In genomic region chr1:20760331-20760730, GRCm38 (mm10) we compare ENCODE assay signal across 25 mouse cellular contexts. TPM values are rescaled to one million over a fixed set of nuclear protein-coding genes. Genes with fewer than 3 reads are reported as not detected.
DNase-seq lines count a peak whose midpoint lies in the region; ATAC-seq and TF ChIP-seq lines count a peak whose summit lies in the region.
"Had no signal": no experiment of that assay in that cellular context is flagged by ENCODE, and none has a peak within 500 bp of the region (broad histone marks: within the 10 kb centered on the region; RNA-seq: fewer than 3 reads in every experiment).

No protein-coding gene starts in this region.

- ATAC-seq in midbrain, embryonic 11.5 days (ENCODE audit: low FRiP score): no peak
- no peak for ATAC-seq in midbrain, embryonic 14.5 days (ENCODE audit: low FRiP score, low TSS enrichment)
- ATAC-seq: forebrain, embryonic 13.5 days; forebrain, embryonic 15.5 days; forebrain, postnatal 0 days had no signal

- no peak overlapping the region for H3K9ac ChIP-seq in midbrain, embryonic 11.5 days (ENCODE audit: low read length)
- H3K9ac ChIP-seq in midbrain, embryonic 14.5 days (replicated peaks; ENCODE audit: low read length): no peak overlapping the region
- no peak overlapping the region for H3K9ac ChIP-seq in ES-E14 (ENCODE audit: insufficient read depth, low read depth, low read length, poor library complexity, severe bottlenecking)
- H3K9ac ChIP-seq: embryonic facial prominence, embryonic 12.5 days; forebrain, embryonic 13.5 days; forebrain, embryonic 15.5 days; forebrain, postnatal 0 days had no signal

- H3K27me3 ChIP-seq in midbrain, embryonic 11.5 days (ENCODE audit: control insufficient read depth, insufficient read depth, low read length): no peaks in the 10 kb centered on the region
- H3K27me3 ChIP-seq in midbrain, embryonic 14.5 days (ENCODE audit: control insufficient read depth, insufficient read depth, low read length): no peaks in the 10 kb centered on the region
- H3K27me3 ChIP-seq: embryonic facial prominence, embryonic 12.5 days; forebrain, embryonic 13.5 days; forebrain, embryonic 15.5 days had no signal

- H3K27ac ChIP-seq in midbrain, embryonic 11.5 days (ENCODE audit: low read depth, low read length): no peak overlapping the region
- no peak overlapping the region for H3K27ac ChIP-seq in midbrain, embryonic 14.5 days (replicated peaks; ENCODE audit: low read depth, low read length)
- no peak overlapping the region; the same call in 1 of the 2 replicates for H3K27ac ChIP-seq in ES-E14 (ENCODE audit: insufficient read depth, low read depth, low read length, poor library complexity, severe bottlenecking)
- H3K27ac ChIP-seq: embryonic facial prominence, embryonic 10.5 days; embryonic facial prominence, embryonic 12.5 days; forebrain, embryonic 13.5 days; forebrain, embryonic 15.5 days had no signal

- H3K9me3 ChIP-seq in midbrain, embryonic 11.5 days (ENCODE audit: control insufficient read depth, low read length): no peaks in the 10 kb centered on the region
- no peaks in the 10 kb centered on the region for H3K9me3 ChIP-seq in midbrain, embryonic 14.5 days (ENCODE audit: control insufficient read depth, low read length)
- no peaks in the 10 kb centered on the region for H3K9me3 ChIP-seq in ES-E14 (ENCODE audit: control insufficient read depth, insufficient read depth, low read depth, low read length)
- H3K9me3 ChIP-seq: embryonic facial prominence, embryonic 10.5 days; embryonic facial prominence, embryonic 12.5 days; forebrain, embryonic 13.5 days; forebrain, embryonic 15.5 days had no signal

- H3K4me2 ChIP-seq in midbrain, embryonic 11.5 days: no peak overlapping the region
- no peak overlapping the region for H3K4me2 ChIP-seq in midbrain, embryonic 14.5 days (ENCODE audit: low read length)
- H3K4me2 ChIP-seq: embryonic facial prominence, embryonic 12.5 days; forebrain, embryonic 13.5 days; forebrain, embryonic 15.5 days had no signal

- H3K36me3 ChIP-seq in midbrain, embryonic 11.5 days (ENCODE audit: control insufficient read depth, insufficient read depth, low read length): no peaks in the 10 kb centered on the region
- no peaks in the 10 kb centered on the region for H3K36me3 ChIP-seq in midbrain, embryonic 14.5 days (ENCODE audit: control insufficient read depth, insufficient read depth, low read length)
- H3K36me3 ChIP-seq in ES-E14 (ENCODE audit: control insufficient read depth, insufficient read depth, low read length, poor library complexity, severe bottlenecking): no peaks in the 10 kb centered on the region
- H3K36me3 ChIP-seq: embryonic facial prominence, embryonic 10.5 days; embryonic facial prominence, embryonic 12.5 days; forebrain, embryonic 15.5 days had no signal

- in situ Hi-C loops in ES-E14 (cut with MboI; ENCODE audit: low sequenced_read_pairs in 2 of 2, unreplicated experiment in 2 of 2): no loop called here

- 85% methylated on average over 5 of the region's 5 CpGs for WGBS in midbrain, embryonic 11.5 days
- WGBS in midbrain, embryonic 14.5 days: 82% methylated on average over 5 of the region's 5 CpGs

- H3K4me1 ChIP-seq in midbrain, embryonic 11.5 days (ENCODE audit: control insufficient read depth, insufficient read depth, low read length): no peaks in the 10 kb centered on the region
- no peaks in the 10 kb centered on the region for H3K4me1 ChIP-seq in midbrain, embryonic 14.5 days (ENCODE audit: control insufficient read depth, insufficient read depth, low read length)
- H3K4me1 ChIP-seq in ES-E14 (ENCODE audit: control insufficient read depth in 2 of 2, insufficient read depth in 2 of 2, low read length in 2 of 2, poor library complexity in 1 of 2): peaks cover 3 to 6% of the 10 kb centered on the region in 2 experiments; a peak in 3 of 4 replicates
- H3K4me1 ChIP-seq: embryonic facial prominence, embryonic 10.5 days; embryonic facial prominence, embryonic 12.5 days; forebrain, embryonic 15.5 days had no signal

- peak; percentile 62 for DNase-seq in midbrain, embryonic 11.5 days (ENCODE audit: low spot score, missing footprints)
- no peak for DNase-seq in midbrain, embryonic 14.5 days
- peak; percentile 73 for DNase-seq in ES-E14 (ENCODE audit: low read depth, low spot score)
- DNase-seq in ZHBTc4 (ENCODE audit: low read depth, low spot score): peak; percentile 91
- DNase-seq in kidney, postnatal 10 days: no peak
- DNase-seq in cerebellum, adult 18-20 months: no peak
- DNase-seq: cerebellum, adult 11 months; cerebellum, postnatal 10 days; cerebellum, postnatal 25 days; forebrain, postnatal 0 days had no signal

- H3K4me3 ChIP-seq in midbrain, embryonic 11.5 days (ENCODE audit: low read depth, low read length): no peak overlapping the region
- no peak overlapping the region for H3K4me3 ChIP-seq in midbrain, embryonic 14.5 days (replicated peaks; ENCODE audit: low read depth, low read length)
- H3K4me3 ChIP-seq in ES-E14 (ENCODE audit: insufficient read depth in 1 of 2, low read depth in 1 of 2, low read length in 2 of 2, poor library complexity in 1 of 2, severe bottlenecking in 1 of 2): no peak overlapping the region
- H3K4me3 ChIP-seq: embryonic facial prominence, embryonic 10.5 days; embryonic facial prominence, embryonic 12.5 days; forebrain, embryonic 13.5 days; forebrain, embryonic 15.5 days had no signal

TF ChIP-seq in ES-E14, 5 proteins besides CTCF, POLR2A, EP300 and RAD21:
- TF ChIP-seq ZC3H11A (IDR thresholded peaks at IDR 0.05; ENCODE audit: borderline replicate concordance, low read depth, low read length) (no peak), CHD2 (IDR thresholded peaks at IDR 0.05; ENCODE audit: low read depth, low read length) (no peak), ZNF384 (IDR thresholded peaks at IDR 0.05; ENCODE audit: low read depth, low read length) (no peak)

RNA-seq across cellular contexts. Expression of gene Il17a, which starts 29.6 kb away (rescaled TPM):
- polyA plus RNA-seq in midbrain, embryonic 11.5 days (2014; fragmentation: Nextera tagmentation; extraction: Ambion mirVana): not detected in 2 replicates
- polyA plus RNA-seq in midbrain, embryonic 14.5 days (2014; fragmentation: Nextera tagmentation; extraction: Ambion mirVana): not detected in 2 replicates
- not detected in 2 replicates for total RNA-seq in ES-E14 (2012; rRNA removed)
- total RNA-seq: adrenal gland, adult 2 months; adrenal gland, postnatal 10 days; adrenal gland, postnatal 25 days; adrenal gland, postnatal 4 days; forebrain, postnatal 0 days; MEL had no signal
- polyA plus RNA-seq: adrenal gland, adult 2 months; brain, embryonic 14.5 days; C2C12; cerebellum, adult 2 months; cortical plate, adult 2 months; embryonic facial prominence, embryonic 10.5 days; embryonic facial prominence, embryonic 12.5 days; embryonic facial prominence, embryonic 14.5 days; forebrain, embryonic 11.5 days; forebrain, embryonic 13.5 days; forebrain, embryonic 15.5 days; forebrain, postnatal 0 days had no signal

RNA-seq across cellular contexts. Expression of gene Il17f, which starts 30.1 kb away (rescaled TPM):
- 0.14 TPM in 1 of 2 replicates, not detected in the other for polyA plus RNA-seq in midbrain, embryonic 11.5 days (2014; fragmentation: Nextera tagmentation; extraction: Ambion mirVana)
- not detected in 2 replicates for polyA plus RNA-seq in midbrain, embryonic 14.5 days (2014; fragmentation: Nextera tagmentation; extraction: Ambion mirVana)
- total RNA-seq in ES-E14 (2012; rRNA removed): 0.58 and 1.0 TPM in 2 replicates
- total RNA-seq: adrenal gland, adult 2 months; adrenal gland, postnatal 10 days; adrenal gland, postnatal 25 days; forebrain, postnatal 0 days; MEL had no signal
- polyA plus RNA-seq: adrenal gland, adult 2 months; C2C12; cerebellum, adult 2 months; cortical plate, adult 2 months; embryonic facial prominence, embryonic 14.5 days; forebrain, embryonic 15.5 days; forebrain, postnatal 0 days had no signal

RNA-seq across cellular contexts. Expression of gene Mcm3, which starts 59.8 kb away (rescaled TPM):
- 195 and 210 TPM in 2 replicates for polyA plus RNA-seq in midbrain, embryonic 11.5 days (2014; fragmentation: Nextera tagmentation; extraction: Ambion mirVana)
- polyA plus RNA-seq in midbrain, embryonic 14.5 days (2014; fragmentation: Nextera tagmentation; extraction: Ambion mirVana): 16.6 and 28.3 TPM in 2 replicates
- total RNA-seq in ES-E14 (2012; rRNA removed): 178 and 179 TPM in 2 replicates

Comparison
In these comparisons a context has a peak if more than half of its experiments do, and no peak if none do; other contexts are left out.
1. DNase-seq: peak in midbrain, embryonic 11.5 days (single experiment), ES-E14 (single experiment) and ZHBTc4 (single experiment); none in midbrain, embryonic 14.5 days (single experiment), kidney, postnatal 10 days (single experiment) and cerebellum, adult 18-20 months (0 of 2).